Mouse (Mus musculus): ENCODE measurements around the gene Dbndd1.
"Not testable (repeated sequence)": the region's sequence is repeated elsewhere in the genome, so short reads cannot be mapped to it uniquely, and the experiment has no call there.

The Dbndd1 gene

GRCm38 (mm10) chr8:123514781-123515539 lies at the start of gene Dbndd1:
Dbndd1 (minus strand) TSS chr8:123515463.
- peak; percentile 13 to 51 for DNase-seq

- DNase-seq: not testable (repeated sequence)
These were observed 49.0 kb upstream of the Dbndd1 start for GRCm38 (mm10) chr8:123564221-123564620.

GRCm38 (mm10) chr8:123537641-123538040 lies 22.4 kb upstream of the Dbndd1 start:
- DNase-seq: peak in 1 of 2 experiments; percentile 54

GRCm38 (mm10) chr8:123536990-123537380 lies 21.7 kb upstream of the Dbndd1 start:
- no peak for DNase-seq

- no peak for DNase-seq
These were observed 21.2 kb upstream of the Dbndd1 start for GRCm38 (mm10) chr8:123536242-123536989.

GRCm38 (mm10) chr8:123527720-123528489 lies 12.6 kb upstream of the Dbndd1 start:
- DNase-seq: no peak

GRCm38 (mm10) chr8:123520048-123520447 lies 4.8 kb upstream of the Dbndd1 start:
- not testable (repeated sequence) for DNase-seq

GRCm38 (mm10) chr8:123518667-123519066 lies 3.4 kb upstream of the Dbndd1 start, which contains the start of gene Gas8:
Gas8 (plus strand) TSS chr8:123518834.
- DNase-seq: peak; percentile 96

- no peak for DNase-seq
These were observed 2.9 kb upstream of the Dbndd1 start for GRCm38 (mm10) chr8:123518172-123518571.

- no peak for DNase-seq
These were observed 1.3 kb upstream of the Dbndd1 start for GRCm38 (mm10) chr8:123516596-123516995.

GRCm38 (mm10) chr8:123515540-123515897 lies 256 bp upstream of the Dbndd1 start:
- DNase-seq: no peak

- no peak for DNase-seq
These were observed 1.1 kb downstream of the Dbndd1 start for GRCm38 (mm10) chr8:123514136-123514535.

- no peak for DNase-seq
These were observed 4.4 kb downstream of the Dbndd1 start for GRCm38 (mm10) chr8:123510819-123511218.

- no peak for DNase-seq
These were observed 8.1 kb downstream of the Dbndd1 start for GRCm38 (mm10) chr8:123507153-123507552.

GRCm38 (mm10) chr8:123505695-123506094 lies 9.6 kb downstream of the Dbndd1 start:
- DNase-seq: no peak

- DNase-seq: no peak
These were observed 10.0 kb downstream of the Dbndd1 start for GRCm38 (mm10) chr8:123505267-123505666.

GRCm38 (mm10) chr8:123504591-123505195 lies 10.6 kb downstream of the Dbndd1 start:
- no peak for DNase-seq

GRCm38 (mm10) chr8:123503801-123504467 lies 11.3 kb downstream of the Dbndd1 start:
- DNase-seq: no peak

- DNase-seq: no peak
These were observed 13.1 kb downstream of the Dbndd1 start for GRCm38 (mm10) chr8:123502192-123502591.

GRCm38 (mm10) chr8:123499556-123499955 lies 15.7 kb downstream of the Dbndd1 start:
- no peak for DNase-seq

- no peak for DNase-seq
These were observed 16.3 kb downstream of the Dbndd1 start for GRCm38 (mm10) chr8:123498963-123499362.

- no peak for DNase-seq
These were observed 17.6 kb downstream of the Dbndd1 start for GRCm38 (mm10) chr8:123497699-123498098.

Data from kidney, postnatal 25 days (tissue).